Mouse (Mus musculus): ENCODE data around the gene C2cd3. TPM values are rescaled to one million over a fixed set of nuclear protein-coding genes. Genes with fewer than 3 reads are reported as not detected.
A peak's percentile ranks its signal among the peaks of the same experiment; 100 is the strongest.

C2cd3 gene
- polyA plus RNA-seq, 1 experiment from 2014 or later = 7.5 TPM

DNA sequence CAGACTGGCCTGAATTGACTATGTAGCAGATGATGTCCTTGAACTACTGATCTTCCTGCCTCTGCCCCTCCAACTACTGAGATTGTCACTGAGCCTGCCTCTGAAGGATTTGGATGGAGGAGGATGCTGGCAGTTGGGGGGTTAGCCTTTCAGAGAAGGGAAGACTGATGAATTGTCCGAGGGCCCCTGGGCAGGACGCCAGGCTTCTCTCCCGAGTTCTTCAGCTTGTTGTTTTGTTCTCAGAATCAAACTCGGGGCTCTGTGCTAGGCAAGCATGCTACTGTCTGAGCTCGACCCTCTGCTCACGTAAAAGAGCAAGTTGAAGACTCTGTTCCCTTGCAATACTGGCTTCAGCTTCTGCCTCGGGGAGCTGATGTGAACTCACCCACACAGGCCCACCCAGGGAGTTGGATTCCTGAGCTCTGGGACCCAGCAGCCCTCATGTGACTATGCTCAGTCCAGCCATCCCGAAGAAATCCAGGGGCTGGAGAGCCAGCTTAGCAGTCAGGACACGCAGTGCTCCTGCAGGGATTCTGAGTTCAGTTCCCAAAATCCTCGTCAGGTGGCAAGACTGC lies 116.5 kb downstream of the C2cd3 start:
- DNase-seq (ENCODE audit: low spot score) (no peak), ATAC-seq (no peak)
- Histone ChIP-seq H3K36me3 (ENCODE audit: insufficient read depth, low read length) (no peaks in the 10 kb centered on the region), H3K4me1 (ENCODE audit: insufficient read depth, low read depth, low read length) (no peaks in the 10 kb centered on the region), H3K4me3 (ENCODE audit: low read depth, low read length) (no peak overlapping the region), H3K27ac (ENCODE audit: low read length) (no peak overlapping the region), H3K9me3 (ENCODE audit: low read length) (no peaks in the 10 kb centered on the region), H3K9ac (replicated peaks; ENCODE audit: low read depth) (no peak overlapping the region), H3K4me2 (replicated peaks; ENCODE audit: low read depth, low read length) (no peak overlapping the region), H3K27me3 (replicated peaks; ENCODE audit: insufficient read depth, low read length) (no peaks in the 10 kb centered on the region)
- WGBS = 21% methylated on average over 10 of the region's 10 CpGs
- TF ChIP-seq EP300 (IDR thresholded peaks at IDR 0.05) = no peak
- TF ChIP-seq CTCF (IDR thresholded peaks at IDR 0.05) = no peak

GRCm38 (mm10) chr7:100492391-100493116 lies 120.5 kb downstream of the C2cd3 start:
- Histone ChIP-seq H3K9me3 (ENCODE audit: low read length) (no peaks in the 10 kb centered on the region), H3K4me1 (ENCODE audit: insufficient read depth, low read depth, low read length) (0 out of 2 replicates have a peak, but pooled peaks cover 5% of the 10 kb centered on the region), H3K4me2 (replicated peaks; ENCODE audit: low read depth, low read length) (peak overlapping the region; percentile 83), H3K36me3 (ENCODE audit: insufficient read depth, low read length) (no peaks in the 10 kb centered on the region), H3K27me3 (replicated peaks; ENCODE audit: insufficient read depth, low read length) (no peaks in the 10 kb centered on the region), H3K9ac (replicated peaks; ENCODE audit: low read depth) (peak overlapping the region; percentile 58), H3K27ac (ENCODE audit: low read length) (peak overlapping the region; percentile 86), H3K4me3 (ENCODE audit: low read depth, low read length) (peak overlapping the region; percentile 57)
- WGBS = 5% methylated on average over 33 of the region's 36 CpGs
- ATAC-seq (peak; percentile 63), DNase-seq (ENCODE audit: low spot score) (peak; percentile 79)
- no peak for TF ChIP-seq EP300 (IDR thresholded peaks at IDR 0.05)
- peak; percentile 22 for TF ChIP-seq CTCF (IDR thresholded peaks at IDR 0.05)

GRCm38 (mm10) chr7:100493117-100493483 lies 121.1 kb downstream of the C2cd3 start, which contains the start of gene Ucp2:
Ucp2 (plus strand) TSS chr7:100493337.
- H3K4me2 ChIP-seq (replicated peaks; ENCODE audit: low read depth, low read length) = peak within 1 kb of the TSS; percentile 83
- TF ChIP-seq EP300 (IDR thresholded peaks at IDR 0.05) (peak; percentile 49; the same call in 1 of the 2 replicates), CTCF (IDR thresholded peaks at IDR 0.05) (no peak)
- no peaks in the 10 kb centered on the region for H3K9me3 ChIP-seq (ENCODE audit: low read length)
- no peaks in the 10 kb centered on the region for H3K27me3 ChIP-seq (replicated peaks; ENCODE audit: insufficient read depth, low read length)
- WGBS = under 1% methylated on average over 27 of the region's 27 CpGs
- DNase-seq (ENCODE audit: low spot score) (peak; percentile 91), ATAC-seq (peak; percentile 76)
- peaks cover under 1% of the 10 kb centered on the region; the same call in 1 of the 2 replicates for H3K36me3 ChIP-seq (ENCODE audit: insufficient read depth, low read length)
- peak within 1 kb of the TSS; percentile 58 for H3K9ac ChIP-seq (replicated peaks; ENCODE audit: low read depth)
- H3K4me3 ChIP-seq (ENCODE audit: low read depth, low read length) = peak within 1 kb of the TSS; percentile 57
- peak within 1 kb of the TSS; percentile 86 for H3K27ac ChIP-seq (ENCODE audit: low read length)
- 0 out of 2 replicates have a peak, but pooled peaks cover 5% of the 10 kb centered on the region for H3K4me1 ChIP-seq (ENCODE audit: insufficient read depth, low read depth, low read length)

GRCm38 (mm10) chr7:100493484-100494414 lies 121.7 kb downstream of the C2cd3 start:
- Histone ChIP-seq H3K9me3 (ENCODE audit: low read length) (no peaks in the 10 kb centered on the region), H3K4me3 (ENCODE audit: low read depth, low read length) (peak overlapping the region; percentile 57), H3K4me2 (replicated peaks; ENCODE audit: low read depth, low read length) (peak overlapping the region; percentile 83), H3K36me3 (ENCODE audit: insufficient read depth, low read length) (peaks cover 4% of the 10 kb centered on the region; the same call in 1 of the 2 replicates), H3K9ac (replicated peaks; ENCODE audit: low read depth) (peak overlapping the region; percentile 58), H3K4me1 (ENCODE audit: insufficient read depth, low read depth, low read length) (0 out of 2 replicates have a peak, but pooled peaks cover 5% of the 10 kb centered on the region), H3K27ac (ENCODE audit: low read length) (peak overlapping the region; percentile 86), H3K27me3 (replicated peaks; ENCODE audit: insufficient read depth, low read length) (no peaks in the 10 kb centered on the region)
- WGBS = 17% methylated on average over 19 of the region's 19 CpGs
- TF ChIP-seq CTCF (IDR thresholded peaks at IDR 0.05) = no peak
- no peak for TF ChIP-seq EP300 (IDR thresholded peaks at IDR 0.05)
- ATAC-seq (peak; percentile 7), DNase-seq (ENCODE audit: low spot score) (peak; percentile 83)

DNA sequence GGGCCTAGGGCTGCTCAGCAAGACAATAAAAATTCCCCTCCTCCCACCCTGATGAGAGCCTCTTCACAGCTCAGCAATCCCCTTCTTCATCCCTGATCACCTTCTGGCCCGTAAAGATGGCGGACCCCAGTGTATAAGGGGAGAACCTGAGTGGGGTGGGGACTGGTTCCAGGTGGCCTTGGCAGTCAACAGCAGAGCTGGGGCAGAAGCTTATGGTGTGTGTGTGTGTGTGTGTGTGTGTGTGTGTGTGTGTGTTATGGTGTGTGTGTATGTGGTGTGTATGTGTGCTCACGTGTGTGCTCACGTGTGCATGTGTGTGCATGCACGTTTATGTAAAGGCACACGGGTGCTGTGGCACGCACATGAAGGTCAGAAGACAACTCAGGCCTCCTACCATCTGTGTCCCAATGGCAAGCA lies 122.4 kb downstream of the C2cd3 start:
- peak overlapping the region; percentile 57 for H3K4me3 ChIP-seq (ENCODE audit: low read depth, low read length)
- no peak for ATAC-seq
- peak; percentile 24 for DNase-seq (ENCODE audit: low spot score)
- H3K9me3 ChIP-seq (ENCODE audit: low read length) = no peaks in the 10 kb centered on the region
- 72% methylated on average over 7 of the region's 7 CpGs for WGBS
- peaks cover 9% of the 10 kb centered on the region for H3K36me3 ChIP-seq (ENCODE audit: insufficient read depth, low read length)
- peak overlapping the region; percentile 83 for H3K4me2 ChIP-seq (replicated peaks; ENCODE audit: low read depth, low read length)
- 0 out of 2 replicates have a peak, but pooled peaks cover 5% of the 10 kb centered on the region for H3K4me1 ChIP-seq (ENCODE audit: insufficient read depth, low read depth, low read length)
- TF ChIP-seq CTCF (IDR thresholded peaks at IDR 0.05) (no peak), EP300 (IDR thresholded peaks at IDR 0.05) (no peak)
- H3K27ac ChIP-seq (ENCODE audit: low read length) = peak overlapping the region; percentile 87
- H3K9ac ChIP-seq (replicated peaks; ENCODE audit: low read depth) = peak overlapping the region; percentile 58
- no peaks in the 10 kb centered on the region for H3K27me3 ChIP-seq (replicated peaks; ENCODE audit: insufficient read depth, low read length)

All from lung, postnatal 0 days (tissue).